Mouse (Mus musculus) megakaryocyte, adult 5-6 weeks (primary cell): ENCODE measurements at regions not wholly inside any gene's neighbourhood (a gene's known extent, or its start where the extent isn't known, plus 50 kb on each side); places are given as distances from the start of the nearest gene placed in this dataset.
A peak's percentile ranks its signal among the peaks of the same experiment; 100 is the strongest.

Experiments used
- ATAC-seq: 2 replicates; pipeline ENCODE4 v1.8.0; 2016; ENCODE audit warnings: mild to moderate bottlenecking, inconsistent platforms; ENCODE audit not compliant: poor library complexity, severe bottlenecking

DNA sequence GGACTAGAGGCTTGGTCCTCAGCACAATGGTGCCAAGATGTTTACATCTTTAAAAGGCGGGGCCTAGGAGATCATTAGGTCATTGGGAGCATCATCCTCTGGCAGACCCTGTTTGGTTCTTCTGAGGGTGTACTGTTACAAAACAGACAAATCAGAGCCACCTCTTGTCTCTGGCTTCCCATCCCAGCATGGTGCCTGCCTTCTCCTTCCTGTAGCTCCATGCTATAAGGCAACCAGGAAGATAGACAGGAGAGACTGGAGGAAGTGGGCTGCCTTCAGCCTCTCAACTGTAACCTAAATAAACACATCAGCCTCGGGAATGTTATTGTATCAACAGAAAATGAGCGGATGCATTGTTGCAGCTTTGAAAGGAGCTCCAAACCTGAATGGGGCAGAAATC lies 529.8 kb upstream of the Gm765 start:
- ATAC-seq = no peak

DNA sequence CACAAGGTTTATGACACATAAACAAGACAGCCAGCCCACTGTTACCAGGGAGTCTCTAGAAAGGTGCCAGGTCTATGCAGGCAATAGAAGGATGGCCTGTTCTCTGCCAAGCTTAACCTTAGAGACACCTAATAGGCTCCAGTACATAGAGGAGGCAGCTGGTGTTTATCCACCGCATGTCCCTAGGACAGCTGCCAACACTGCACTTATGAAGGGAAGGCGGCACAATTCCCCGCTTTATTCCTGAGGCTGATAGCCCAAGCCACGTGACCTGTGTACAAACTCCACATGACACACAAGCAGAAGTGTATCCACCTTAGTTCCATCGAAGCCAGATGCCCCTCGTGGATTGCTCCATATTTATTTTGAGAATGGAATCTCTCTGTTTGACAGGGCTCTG lies 527.2 kb upstream of the Gm765 start:
- no peak for ATAC-seq

DNA sequence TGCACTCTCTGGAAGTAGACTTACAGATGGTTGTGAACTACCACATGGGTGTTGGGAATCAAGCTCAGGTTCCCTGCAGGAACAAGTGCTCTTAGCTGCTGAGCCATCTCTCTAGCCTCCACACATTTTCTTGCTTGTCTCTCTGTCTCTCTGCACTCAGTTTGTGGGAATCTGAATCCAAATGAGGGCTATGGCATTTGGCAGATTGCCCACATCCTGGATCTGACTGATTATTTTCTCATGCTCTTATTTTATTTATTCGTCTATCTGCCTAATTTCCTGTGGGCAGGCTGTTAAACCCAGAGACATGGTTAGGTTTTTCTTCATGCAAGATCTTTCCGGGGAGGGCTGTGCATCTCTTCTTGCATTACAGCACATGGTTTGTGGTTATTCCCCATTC lies 521.8 kb upstream of the Gm765 start:
- ATAC-seq = peak; percentile 12; the same call in 1 of the 2 replicates

DNA sequence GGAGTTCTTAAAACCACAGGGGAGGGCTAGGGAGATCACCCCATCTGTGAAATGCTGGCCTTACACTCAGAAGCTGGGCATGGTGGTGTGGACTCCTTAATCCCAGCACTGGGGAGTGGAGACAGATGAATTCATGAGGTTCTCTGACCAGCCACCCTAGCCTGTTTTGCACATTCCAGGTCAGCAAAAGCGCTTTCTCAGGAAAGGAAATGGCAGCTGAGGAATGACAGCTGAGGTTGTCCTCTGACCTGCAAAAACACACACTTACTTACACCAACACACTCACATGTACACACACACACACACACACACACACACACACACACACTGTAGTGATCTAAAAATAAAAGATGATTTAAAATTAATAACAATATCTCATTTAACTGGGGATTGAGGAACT lies 513.4 kb upstream of the Gm765 start:
- no peak for ATAC-seq

DNA sequence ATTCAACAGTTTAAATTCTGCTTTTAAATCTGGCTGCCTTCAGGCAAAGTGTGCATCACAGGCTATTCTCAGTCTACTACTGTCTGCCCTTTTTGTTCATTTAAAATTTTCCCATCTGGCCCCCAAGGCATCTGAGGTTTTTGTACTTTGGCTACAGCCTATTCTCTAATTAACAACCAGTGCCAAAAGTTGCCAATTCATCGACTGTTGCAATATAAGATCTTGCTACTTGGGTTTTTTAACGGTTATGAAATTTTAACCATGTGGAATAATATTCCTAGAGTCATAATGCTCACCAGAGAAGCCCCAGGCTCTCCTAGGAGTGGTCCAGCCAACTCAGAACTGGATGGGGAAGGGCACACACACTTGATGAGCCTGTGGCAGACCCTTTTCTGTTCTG lies 508.4 kb upstream of the Gm765 start:
- ATAC-seq = no peak

DNA sequence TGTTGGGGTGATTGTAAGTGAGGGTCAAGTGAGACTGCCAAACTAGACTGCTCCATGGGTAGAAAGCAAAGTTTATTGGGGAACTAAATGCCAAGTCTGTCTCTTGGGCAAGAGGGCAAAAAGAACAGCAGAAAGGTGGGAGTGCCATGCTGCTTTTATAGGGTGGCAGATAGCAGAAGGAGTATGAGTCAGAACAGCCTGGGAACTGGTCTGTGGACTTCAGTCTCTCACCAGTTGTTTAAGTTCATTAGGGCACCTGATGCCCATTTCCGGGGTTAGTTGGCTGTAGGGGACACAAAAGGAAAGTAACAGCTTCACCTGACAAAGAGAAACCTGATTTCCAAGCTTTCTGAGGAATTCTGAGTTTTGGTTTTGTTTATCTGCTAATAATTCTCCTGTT lies 506.3 kb upstream of the Gm765 start:
- ATAC-seq = no peak

DNA sequence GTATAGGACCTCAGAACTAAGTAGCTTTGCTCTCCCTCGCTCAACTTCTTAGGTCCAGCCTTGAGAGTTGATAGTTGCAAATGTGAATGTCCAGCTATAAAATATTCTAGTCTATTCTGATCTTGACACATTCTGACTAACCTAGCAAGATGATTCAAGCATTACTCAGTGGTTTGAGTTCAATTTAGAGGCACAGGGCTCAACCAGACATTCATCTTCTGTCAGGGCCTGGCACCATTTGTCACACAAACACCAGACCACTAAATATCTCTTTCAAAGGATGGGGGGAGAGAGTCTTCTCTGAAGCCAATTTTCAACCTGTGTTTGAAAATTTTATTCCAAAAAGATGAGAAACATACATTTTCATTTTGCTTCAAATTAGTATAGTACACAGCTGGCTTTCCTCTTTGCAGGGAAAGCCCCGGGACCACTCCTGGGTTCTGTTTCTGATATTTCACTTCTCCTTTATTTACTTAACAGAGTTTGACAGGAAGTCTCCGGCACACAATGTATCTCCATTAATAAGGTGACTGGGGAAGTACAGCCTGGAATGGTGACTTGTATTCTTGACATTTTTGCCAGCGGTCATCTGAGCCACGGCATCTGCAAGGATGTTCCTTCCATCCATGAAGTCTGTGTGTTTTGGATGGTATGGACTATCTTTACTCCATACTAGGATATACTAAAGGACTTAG lies 503.6 kb upstream of the Gm765 start:
- peak; percentile 75 for ATAC-seq

DNA sequence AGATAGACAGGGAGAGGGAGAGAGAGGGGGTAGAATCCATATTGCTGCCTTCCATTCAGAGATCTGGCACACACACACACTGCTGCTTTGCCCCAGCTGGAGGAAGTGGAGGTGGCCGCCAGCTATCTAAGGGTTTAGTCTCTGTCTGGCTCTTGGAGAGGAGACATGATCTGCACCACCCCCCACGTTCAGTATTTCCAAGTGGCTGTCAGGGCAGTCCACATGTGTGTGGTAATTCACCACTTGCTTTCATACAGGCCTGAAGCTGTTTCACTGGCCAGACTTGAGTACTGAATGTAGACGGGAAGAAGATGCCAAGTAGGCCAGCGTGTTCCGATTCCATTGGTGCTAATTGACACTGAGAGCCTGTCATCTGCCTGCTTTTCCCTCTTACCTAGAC lies 501.0 kb upstream of the Gm765 start:
- no peak for ATAC-seq

DNA sequence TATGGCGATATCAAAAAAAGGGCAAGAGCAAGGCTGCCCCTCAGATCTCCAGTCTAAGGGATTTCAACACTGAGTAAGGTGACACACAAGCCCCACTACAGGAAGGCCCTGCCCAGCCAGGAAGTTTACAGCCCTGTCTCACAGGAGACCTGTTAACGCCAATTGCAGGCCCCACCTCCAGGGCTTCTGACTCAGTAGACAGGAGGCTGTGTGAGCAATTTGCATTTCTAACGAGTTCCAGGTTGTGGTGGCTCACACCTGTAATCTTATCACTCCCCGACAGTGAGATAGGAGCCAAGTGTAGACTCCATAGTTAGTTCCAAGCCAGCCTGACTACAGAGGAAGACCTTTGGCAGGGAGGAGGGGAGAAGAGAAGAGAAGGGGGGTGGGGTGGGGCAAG lies 500.4 kb upstream of the Gm765 start:
- ATAC-seq = peak; percentile 21; the same call in 1 of the 2 replicates

DNA sequence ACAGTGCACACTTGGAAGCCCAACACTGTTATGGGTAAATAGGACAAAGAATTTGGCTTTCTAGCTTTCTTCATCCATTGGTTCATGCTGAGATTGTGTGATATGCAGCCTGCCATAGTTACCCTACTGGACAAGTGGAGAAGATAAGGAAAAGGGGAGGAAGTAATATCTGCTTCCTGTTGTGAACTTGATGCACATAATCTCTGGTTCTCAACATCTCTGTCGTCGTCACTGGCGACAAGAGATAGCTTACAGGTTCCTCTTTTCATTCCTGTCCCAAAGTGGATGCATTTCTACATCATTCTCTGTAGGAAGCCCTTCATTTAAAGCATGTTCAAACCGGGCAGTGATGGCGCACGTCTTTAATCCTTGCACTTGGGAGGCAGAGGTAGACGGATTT lies 491.4 kb upstream of the Gm765 start:
- peak; percentile 27; the same call in 1 of the 2 replicates for ATAC-seq

DNA sequence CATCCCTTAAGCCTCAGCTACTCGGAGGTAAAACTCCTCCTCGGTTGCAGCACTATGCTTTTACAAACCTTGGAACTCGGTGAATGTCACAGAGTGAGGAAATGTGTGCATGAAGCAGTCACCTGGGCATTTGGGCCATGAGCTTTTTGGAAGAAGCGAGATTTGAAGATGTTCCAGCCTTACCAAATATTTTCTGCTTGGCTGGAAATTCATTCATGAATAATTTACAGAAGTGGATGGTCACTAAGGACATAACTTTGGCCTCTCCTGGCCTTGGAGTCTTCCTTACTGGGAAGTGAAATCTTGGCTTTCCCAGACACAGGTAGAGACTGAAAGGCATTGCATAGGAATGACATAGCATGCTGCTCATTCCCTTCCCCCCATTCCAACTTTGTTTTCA lies 487.6 kb upstream of the Gm765 start:
- no peak for ATAC-seq

DNA sequence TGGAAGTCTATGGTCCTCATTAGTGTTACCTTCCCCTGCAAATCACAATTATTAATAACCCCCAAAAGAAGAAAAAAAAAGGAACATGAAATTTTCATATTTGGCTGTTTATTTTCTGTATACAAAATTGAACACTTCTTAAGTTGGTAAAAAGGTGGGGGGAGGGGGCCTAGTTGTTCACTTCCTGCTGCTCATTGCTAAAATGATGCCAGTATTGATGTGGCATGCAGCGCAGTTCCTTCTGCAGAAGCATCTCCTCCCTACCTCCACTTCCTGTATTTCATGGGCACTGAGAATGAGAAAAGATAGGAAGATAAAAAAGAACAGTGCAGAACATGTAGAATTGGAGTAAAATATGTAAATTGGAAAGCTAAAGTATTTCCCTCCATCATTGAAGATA lies 465.5 kb upstream of the Gm765 start:
- ATAC-seq = no peak

DNA sequence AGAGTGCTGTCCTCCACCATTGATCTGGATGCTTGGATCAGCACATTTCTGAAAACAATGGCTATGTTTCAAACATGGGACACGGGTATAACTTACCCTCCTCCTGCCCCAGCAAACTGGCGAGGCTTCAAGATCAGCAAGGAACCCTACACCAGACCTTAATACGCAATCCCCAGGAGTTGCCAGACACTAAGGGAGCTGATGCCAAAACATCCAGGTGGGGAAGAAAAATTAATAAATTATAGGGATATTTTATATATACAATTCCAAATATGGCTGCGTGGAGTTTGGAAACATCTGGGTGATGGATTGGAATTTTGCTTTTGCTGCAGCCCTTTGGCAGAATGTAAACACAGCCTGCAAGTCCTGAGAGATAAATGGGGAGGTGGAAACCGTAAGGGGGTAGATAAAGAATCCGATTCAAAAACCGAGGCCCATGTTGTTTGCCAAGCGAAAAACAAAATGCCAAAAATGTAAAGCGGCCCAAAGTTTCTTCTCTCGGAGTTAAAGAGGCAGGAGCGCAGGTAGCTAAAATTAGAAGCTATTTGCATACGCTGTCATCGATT lies 460.9 kb upstream of the Gm765 start:
- ATAC-seq = no peak

DNA sequence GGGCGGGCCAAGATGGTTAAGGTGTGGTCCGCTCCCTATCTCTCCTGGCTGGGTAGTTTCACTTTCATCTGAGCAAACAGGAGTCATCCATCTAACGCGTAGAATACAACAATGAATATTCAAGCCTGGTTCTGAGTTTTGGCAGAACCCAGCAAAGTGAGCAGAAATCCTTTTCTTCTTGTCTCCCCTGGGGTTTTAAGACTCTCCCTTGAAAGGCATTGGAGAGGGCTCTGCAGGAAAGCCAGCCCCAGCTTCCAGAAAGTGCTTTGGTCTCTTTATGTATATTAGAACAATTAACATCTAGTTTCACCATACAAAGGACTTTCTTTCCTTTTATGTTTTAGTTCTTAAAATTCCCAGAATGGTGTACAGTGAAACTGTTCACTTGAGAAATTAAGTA lies 458.5 kb upstream of the Gm765 start:
- no peak for ATAC-seq

DNA sequence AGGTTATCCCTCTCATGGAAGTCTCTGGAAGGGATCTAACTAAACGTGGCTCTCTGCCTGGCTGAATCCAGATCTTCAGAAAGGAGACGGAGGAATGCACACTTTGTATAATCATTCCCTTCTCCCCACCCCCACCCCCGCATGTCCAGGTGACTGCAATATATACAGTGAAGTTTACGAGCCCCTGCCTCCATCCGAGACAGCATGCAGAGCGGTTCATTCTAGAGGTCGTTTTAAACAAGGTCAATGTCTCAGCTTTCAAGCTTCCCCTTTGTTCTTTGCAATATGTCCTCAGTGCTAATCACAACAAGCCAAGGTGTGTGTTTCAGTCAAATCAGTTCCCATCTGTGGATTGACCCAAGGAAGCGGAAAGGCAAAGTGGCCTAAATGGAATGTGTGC lies 457.5 kb upstream of the Gm765 start:
- ATAC-seq = no peak

DNA sequence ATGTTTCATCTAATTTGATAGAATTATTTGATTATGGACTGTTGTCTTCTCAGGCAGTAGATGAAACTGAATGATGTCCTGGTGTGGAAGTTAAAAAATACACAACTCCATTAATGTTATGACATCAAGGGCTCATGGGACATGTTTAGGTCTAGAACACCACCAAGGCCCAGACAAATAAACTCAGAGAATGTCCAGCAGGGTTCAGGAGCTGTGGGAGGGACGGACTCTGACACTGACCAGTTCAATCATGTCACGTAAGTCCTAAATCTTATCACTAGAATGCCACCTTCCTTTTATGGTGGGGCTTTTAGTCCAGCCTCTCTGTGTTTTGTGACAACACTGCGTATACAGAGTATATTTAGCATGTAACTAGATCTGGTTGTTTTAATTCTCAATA lies 455.2 kb upstream of the Gm765 start:
- no peak for ATAC-seq

DNA sequence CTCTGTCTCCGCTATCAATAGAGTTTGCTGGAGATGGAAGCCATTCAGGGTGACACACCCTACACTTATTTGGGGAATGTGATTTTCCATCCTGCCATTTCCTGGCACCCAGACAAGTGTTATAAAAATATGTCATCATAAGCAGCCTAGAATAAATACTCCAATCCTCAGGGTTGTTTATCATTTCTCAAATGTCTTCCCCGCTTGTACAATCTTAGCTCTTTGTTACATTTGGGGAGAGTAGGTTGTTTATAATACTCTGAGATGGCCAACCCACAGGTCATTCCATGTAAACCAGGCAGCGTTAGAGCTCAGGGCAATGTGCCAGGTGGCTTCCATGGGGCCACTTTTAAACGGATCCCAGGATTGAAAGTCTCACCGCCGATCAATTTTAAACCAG lies 454.8 kb upstream of the Gm765 start:
- ATAC-seq = no peak

DNA sequence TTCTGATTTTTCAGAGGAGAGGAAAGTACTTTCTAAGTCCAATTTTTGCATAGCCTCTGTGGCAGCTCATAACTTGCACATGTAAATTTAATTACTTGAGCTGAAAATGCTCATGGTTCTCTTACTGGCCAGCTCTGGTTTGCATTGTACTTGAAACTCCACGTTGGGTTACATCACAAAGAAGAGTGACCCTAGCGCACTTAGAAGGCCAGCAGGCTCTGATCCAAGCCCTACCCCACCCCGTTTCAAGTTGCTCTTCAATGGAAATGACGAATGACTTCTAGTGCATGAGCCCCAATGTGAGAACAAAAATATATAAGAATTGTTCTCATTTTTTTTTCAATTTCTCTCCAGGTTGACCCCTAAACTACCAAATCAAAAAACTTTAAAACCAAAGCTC lies 454.1 kb upstream of the Gm765 start:
- no peak for ATAC-seq

DNA sequence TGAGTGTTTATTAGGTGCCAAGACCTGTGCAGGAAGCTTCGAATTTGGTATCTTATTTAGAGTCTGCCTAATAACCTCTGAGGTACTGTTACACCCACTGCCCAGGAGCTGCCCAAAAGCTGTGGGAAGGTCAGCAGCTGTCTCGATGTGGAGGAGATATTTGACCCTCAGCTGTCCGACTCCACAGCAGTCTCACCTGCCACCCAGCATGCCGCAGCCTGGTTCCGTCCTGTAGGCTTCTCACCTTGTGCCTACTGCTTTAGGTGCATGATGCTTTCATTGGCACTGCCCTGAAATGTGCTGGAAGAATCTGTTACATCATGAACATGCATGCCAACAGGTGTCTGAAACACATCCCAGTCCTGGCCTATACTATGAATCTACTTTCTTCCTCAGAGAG lies 444.9 kb upstream of the Gm765 start:
- no peak for ATAC-seq

DNA sequence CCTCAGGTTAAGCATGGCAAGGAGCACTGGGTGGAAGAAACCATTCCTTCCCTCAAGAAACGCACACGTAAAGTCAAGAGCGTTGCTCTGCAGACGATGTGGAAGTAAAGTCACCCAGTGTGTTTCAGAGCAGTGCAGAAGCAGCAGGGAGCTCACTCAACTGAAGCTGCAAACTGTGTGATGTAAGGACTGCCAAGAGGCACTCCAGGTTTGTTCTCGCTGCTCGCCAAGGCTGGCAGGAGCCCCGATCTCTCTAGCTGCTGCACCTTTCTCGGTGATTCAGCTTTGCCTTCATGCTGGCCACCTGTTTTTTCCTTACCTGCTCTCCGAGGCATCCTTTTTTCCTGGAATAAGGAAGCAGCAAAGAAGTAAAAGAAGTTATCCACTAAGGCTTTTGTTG lies 439.5 kb upstream of the Gm765 start:
- no peak for ATAC-seq

DNA sequence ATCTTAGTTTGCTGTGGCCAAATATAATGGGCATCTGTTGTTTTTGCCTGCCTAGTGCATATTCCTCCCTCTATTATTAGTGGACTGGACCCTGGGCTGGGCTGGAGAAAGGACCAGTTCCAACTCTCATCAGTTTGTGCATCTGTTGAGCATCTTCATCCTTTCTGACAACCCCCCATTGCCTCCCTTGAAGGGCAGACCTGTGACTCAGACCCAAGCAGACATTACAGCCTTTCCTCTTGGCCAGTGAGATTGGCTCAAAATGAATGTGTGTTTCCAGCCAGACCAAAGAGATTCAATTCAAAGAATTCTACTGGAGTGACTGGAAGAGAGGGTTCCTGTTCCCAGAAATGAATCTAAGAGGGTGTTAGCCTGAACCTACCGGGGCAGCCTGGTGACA lies 433.2 kb upstream of the Gm765 start:
- ATAC-seq = no peak

DNA sequence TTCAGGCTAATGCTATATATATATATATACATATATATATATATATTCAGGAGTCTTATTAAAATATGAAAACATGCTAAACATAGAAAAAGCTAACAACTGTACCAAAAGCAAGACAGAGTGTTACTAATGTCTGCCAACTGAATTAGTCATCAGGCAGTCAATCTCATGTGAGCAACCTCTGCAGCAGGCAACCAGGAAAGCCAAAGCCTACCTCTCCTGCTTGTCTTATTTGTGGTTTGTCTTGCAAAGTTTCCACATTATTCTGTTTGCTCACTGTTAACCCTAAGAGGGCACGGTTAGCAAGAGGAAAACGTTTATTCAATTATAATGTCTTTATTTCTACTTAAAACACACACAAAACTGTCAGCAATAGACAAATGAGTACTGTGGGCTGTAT lies 427.4 kb upstream of the Gm765 start:
- no peak for ATAC-seq

DNA sequence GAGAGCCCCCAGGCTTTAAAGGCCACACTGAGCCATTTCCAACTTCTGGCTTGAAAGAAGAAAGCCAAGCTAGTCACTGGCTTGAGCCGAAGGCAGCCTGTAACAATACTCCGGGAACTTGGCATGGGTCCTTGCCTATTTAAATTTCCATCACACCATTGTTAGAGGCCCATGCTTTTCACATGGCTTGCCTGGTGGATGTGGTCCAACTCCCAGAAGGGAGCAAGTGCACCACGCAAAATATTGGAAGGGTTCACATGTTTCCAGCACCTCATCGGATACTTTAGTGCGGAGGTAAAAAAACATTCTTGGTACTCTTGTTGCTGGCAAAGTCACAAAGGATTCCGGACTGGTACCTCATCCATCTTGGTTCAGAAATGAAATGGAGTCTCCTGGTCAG lies 426.8 kb upstream of the Gm765 start:
- no peak for ATAC-seq
